Mouse (Mus musculus): ENCODE data around the gene Ltb.

DNA sequence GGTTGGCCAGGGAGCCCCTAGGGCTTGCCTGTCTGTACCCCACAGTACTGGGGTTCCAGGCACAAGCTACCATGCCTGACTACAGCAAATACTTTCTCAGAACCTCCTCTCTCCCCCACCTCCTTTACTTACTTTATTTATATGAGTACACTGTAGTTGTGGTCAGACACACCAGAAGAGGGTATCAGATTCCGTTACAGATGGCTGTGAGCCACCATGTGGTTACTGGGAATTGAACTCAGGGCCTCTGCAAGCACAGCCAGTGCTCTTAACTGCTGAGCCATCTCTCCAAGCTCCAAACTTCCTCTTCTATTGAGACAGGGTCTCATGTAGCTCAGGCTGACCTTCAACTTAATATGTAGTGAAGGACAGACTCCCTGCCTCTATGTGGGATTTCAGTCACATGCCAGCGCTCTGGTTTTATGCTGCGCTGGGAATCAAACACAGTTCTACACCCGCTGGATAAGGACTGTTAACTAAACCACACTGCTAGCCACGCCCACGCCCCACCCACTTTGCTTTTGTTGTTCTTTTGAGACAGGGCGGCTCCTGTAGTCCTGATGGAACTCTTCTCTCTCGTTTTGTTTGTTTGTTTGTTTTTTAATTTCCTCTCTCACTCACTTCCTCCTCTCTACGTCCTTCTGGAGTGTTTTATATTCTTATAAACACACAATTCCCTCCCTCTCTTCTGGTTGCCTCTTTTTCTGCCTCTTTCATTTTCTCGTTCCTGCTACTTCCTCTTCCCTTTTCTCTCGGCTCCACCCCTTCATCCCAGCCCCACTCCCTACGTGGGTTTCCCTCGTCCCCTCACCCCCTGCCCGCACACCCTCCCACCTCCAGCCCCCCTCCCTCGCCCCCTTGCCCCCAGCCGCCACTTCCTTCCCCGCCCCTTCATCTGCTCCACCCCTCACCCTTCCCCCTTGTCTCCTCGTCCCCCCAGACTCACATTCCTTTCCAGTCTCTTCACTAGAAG, 8.3 kb upstream of the Ltb start:
- TF ChIP-seq POLR2A (IDR thresholded peaks at IDR 0.05; ENCODE audit: borderline replicate concordance, extremely low read depth, insufficient read depth, insufficient read length, poor library complexity, severe bottlenecking) (no peak), CTCF (IDR thresholded peaks at IDR 0.05; ENCODE audit: borderline replicate concordance, extremely low read depth, insufficient read depth, insufficient read length) (no peak)

Data from brain, embryonic 14.5 days (tissue).